Mouse (Mus musculus) heart, adult 2 months (tissue): ENCODE results near the gene Rxra.

Experiments
- CTCF ChIP-seq: fragments of 200-600 bp; IDR thresholded peaks from 2 replicates; pipeline ENCODE4 v1.8.1; 2022; ENCODE audit warnings: antibody characterized with exemption, mild to moderate bottlenecking, moderate library complexity
- POLR2A ChIP-seq: fragments of 200-500 bp; IDR thresholded peaks from 2 replicates; pipeline ENCODE4 v1.6.1; 2011; ENCODE audit warnings: mild to moderate bottlenecking, low read depth, low read length, control low read depth; ENCODE audit not compliant: insufficient read depth

- TF ChIP-seq CTCF (no peak), POLR2A (no peak)
Observed at GRCm38 (mm10) chr2:27777756-27778155, 101.5 kb downstream of the Rxra start.
